Mouse (Mus musculus) hindbrain, embryonic 13.5 days (tissue): ENCODE measurements around the gene Mbtd1. TPM values are rescaled to one million over a fixed set of nuclear protein-coding genes. Genes with fewer than 3 reads are reported as not detected.

Experiments
- ATAC-seq: fragments of 200-750 bp; cut with Nextera tagmentation; 2 replicates; pipeline ENCODE4 v1.8.0; 2017; ENCODE audit warnings: moderate TSS enrichment; ENCODE audit not compliant: low FRiP score
- H3K27ac ChIP-seq: fragments of 300-500 bp; sonication (generic); 2 replicates; pipeline ENCODE4 v1.5.1; 2015; ENCODE audit warnings: inconsistent platforms, mild to moderate bottlenecking, moderate library complexity
- H3K27me3 ChIP-seq: fragments of 300-500 bp; sonication (generic); 2 replicates; pipeline ENCODE4 v1.6.1; 2015; ENCODE audit warnings: mild to moderate bottlenecking, inconsistent platforms
- H3K36me3 ChIP-seq: fragments of 300-500 bp; sonication (generic); 2 replicates; pipeline ENCODE4 v1.6.1; 2015; ENCODE audit warnings: mild to moderate bottlenecking, inconsistent platforms
- H3K4me1 ChIP-seq: fragments of 300-500 bp; sonication (generic); replicated peaks from 2 replicates; pipeline ENCODE4 v1.6.1; 2015; ENCODE audit warnings: inconsistent platforms
- H3K4me2 ChIP-seq: fragments of 300-500 bp; sonication (generic); 2 replicates; pipeline ENCODE4 v1.6.1; 2015; ENCODE audit warnings: inconsistent platforms, mild to moderate bottlenecking, moderate library complexity
- H3K4me3 ChIP-seq: fragments of 300-500 bp; sonication (generic); 2 replicates; pipeline ENCODE4 v1.5.1; 2015; ENCODE audit warnings: mild to moderate bottlenecking, inconsistent platforms
- H3K9ac ChIP-seq: fragments of 300-500 bp; sonication (generic); 2 replicates; pipeline ENCODE4 v1.6.1; 2015; ENCODE audit warnings: mild to moderate bottlenecking, inconsistent platforms
- H3K9me3 ChIP-seq: fragments of 300-500 bp; sonication (generic); 2 replicates; pipeline ENCODE4 v1.6.1; 2016; ENCODE audit warnings: inconsistent platforms
- WGBS: fragments of 180-500 bp; shearing (Covaris S2); methylation state at CpG from one replicate; pipeline ENCODE4 v1.1.7; 2015; 5-methylcytosine and 5-hydroxymethylcytosine counted together
- polyA plus RNA-seq: library from polyadenylated mRNA; unstranded; fragments of >200 nt; fragmentation: Nextera tagmentation; extraction: Ambion mirVana; gene quantifications from 2 replicates; pipeline ENCODE4 v1.2.1, GENCODE M21; 2015

Mbtd1 gene
- polyA plus RNA-seq, 1 experiment from 2014 or later, result 34.5 TPM

- no peak overlapping the region for H3K27ac ChIP-seq
- H3K4me3 ChIP-seq, result no peak overlapping the region
- H3K9me3 ChIP-seq, result no peaks in the 10 kb centered on the region
- ATAC-seq, result no peak
- 70% methylated on average over 1 of the region's 1 CpGs for WGBS
- no peak overlapping the region for H3K4me2 ChIP-seq
- H3K4me1 ChIP-seq, result peaks cover 28% of the 10 kb centered on the region
- no peak overlapping the region; the same call in 1 of the 2 replicates for H3K9ac ChIP-seq
- peaks cover 12% of the 10 kb centered on the region for H3K36me3 ChIP-seq
- no peaks in the 10 kb centered on the region for H3K27me3 ChIP-seq
Measured at GRCm38 (mm10) chr11:93969799-93970198, 84.1 kb downstream of the Mbtd1 start.

DNA sequence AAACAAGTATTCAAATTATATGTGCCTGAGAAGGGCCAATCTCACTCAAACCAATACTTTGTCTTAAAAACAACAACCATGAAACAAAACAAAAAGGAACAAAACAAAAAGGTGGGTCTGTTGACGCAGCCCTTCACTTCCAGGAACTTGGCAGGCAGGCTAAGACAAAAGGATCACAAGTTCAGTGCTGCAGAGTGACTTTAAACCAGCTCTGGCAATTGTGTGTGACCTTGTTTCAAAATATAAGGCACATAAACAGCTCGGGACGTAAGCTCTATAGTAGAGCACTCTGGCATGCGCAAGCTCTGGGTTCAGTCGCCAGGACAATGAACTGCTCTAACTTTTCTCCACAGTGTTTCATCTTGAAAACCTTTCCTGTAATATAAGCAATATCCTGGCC is 87.3 kb downstream of the Mbtd1 start:
- H3K27ac ChIP-seq, result no peak overlapping the region
- no peaks in the 10 kb centered on the region for H3K9me3 ChIP-seq
- WGBS, result 90% methylated on average over 5 of the region's 5 CpGs
- peaks cover 8% of the 10 kb centered on the region; the same call in 1 of the 2 replicates for H3K4me1 ChIP-seq
- no peak overlapping the region for H3K4me3 ChIP-seq
- no peak overlapping the region for H3K9ac ChIP-seq
- H3K36me3 ChIP-seq, result no peaks in the 10 kb centered on the region
- H3K27me3 ChIP-seq, result no peaks in the 10 kb centered on the region
- no peak for ATAC-seq
- H3K4me2 ChIP-seq, result no peak overlapping the region

DNA sequence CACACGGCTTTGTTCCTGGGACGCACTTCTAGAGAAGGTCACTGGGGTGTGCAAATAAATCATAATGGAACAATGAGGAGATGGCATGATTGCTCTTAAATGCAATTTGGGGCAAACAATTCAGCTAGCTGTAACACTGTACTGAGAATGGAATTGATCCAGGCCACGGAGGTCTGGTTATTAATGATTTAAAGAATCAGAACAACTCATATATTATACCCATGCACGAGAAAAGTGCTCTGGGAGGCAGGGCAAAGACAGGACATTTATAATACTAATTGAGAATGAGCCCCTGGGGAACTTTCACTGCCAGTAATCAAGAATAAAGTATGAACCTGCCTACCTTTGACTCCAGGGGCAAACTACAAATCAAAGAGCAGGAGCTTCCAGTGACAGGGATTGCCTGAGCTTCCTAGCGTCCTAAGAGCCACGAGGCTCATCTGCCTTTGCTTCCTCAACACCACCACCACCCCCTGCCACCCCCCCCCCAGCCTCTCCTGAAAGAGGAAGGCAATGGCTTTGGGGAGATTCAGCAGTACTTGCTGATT is 93.9 kb downstream of the Mbtd1 start:
- H3K27ac ChIP-seq, result no peak overlapping the region
- no peak overlapping the region for H3K9ac ChIP-seq
- no peaks in the 10 kb centered on the region for H3K27me3 ChIP-seq
- no peak overlapping the region for H3K4me2 ChIP-seq
- no peak overlapping the region for H3K4me3 ChIP-seq
- WGBS, result 39% methylated on average over 6 of the region's 6 CpGs
- no peak for ATAC-seq
- no peaks in the 10 kb centered on the region for H3K36me3 ChIP-seq
- no peaks in the 10 kb centered on the region for H3K9me3 ChIP-seq
- 0 out of 2 replicates have a peak, but pooled peaks cover 7% of the 10 kb centered on the region for H3K4me1 ChIP-seq

DNA sequence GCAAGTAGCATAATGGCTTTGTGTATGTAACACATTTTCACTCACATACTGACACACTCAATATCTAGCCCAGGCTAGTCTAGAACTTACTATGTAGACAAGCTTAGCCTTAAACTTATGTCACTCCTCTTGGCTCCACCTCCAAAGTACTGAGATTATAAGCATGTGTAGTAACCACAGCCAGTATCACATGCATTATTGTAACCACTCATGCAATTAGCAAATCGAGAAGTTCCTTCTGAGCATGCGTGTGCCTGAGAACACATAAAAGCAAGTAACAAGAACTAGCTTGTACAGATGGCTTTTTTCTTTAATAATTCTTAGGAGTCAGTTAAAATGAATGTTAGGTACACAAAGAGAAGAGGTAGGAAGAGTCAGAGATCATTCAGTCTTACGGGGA is 99.0 kb downstream of the Mbtd1 start:
- no peaks in the 10 kb centered on the region for H3K9me3 ChIP-seq
- no peaks in the 10 kb centered on the region for H3K36me3 ChIP-seq
- no peak overlapping the region for H3K9ac ChIP-seq
- no peak overlapping the region for H3K27ac ChIP-seq
- H3K4me2 ChIP-seq, result no peak overlapping the region
- ATAC-seq, result no peak
- no peak overlapping the region for H3K4me3 ChIP-seq
- no peaks in the 10 kb centered on the region; the same call in 1 of the 2 replicates for H3K27me3 ChIP-seq
- 97% methylated on average over 3 of the region's 3 CpGs for WGBS
- 0 out of 2 replicates have a peak, but pooled peaks cover under 1% of the 10 kb centered on the region for H3K4me1 ChIP-seq

- no peak overlapping the region for H3K4me3 ChIP-seq
- no peak for ATAC-seq
- H3K36me3 ChIP-seq, result no peaks in the 10 kb centered on the region
- H3K4me2 ChIP-seq, result no peak overlapping the region
- no peak overlapping the region for H3K27ac ChIP-seq
- no peaks in the 10 kb centered on the region; the same call in 1 of the 2 replicates for H3K27me3 ChIP-seq
- no peaks in the 10 kb centered on the region for H3K9me3 ChIP-seq
- WGBS, result 89% methylated on average over 5 of the region's 5 CpGs
- H3K9ac ChIP-seq, result no peak overlapping the region
- no peaks in the 10 kb centered on the region for H3K4me1 ChIP-seq
Measured at GRCm38 (mm10) chr11:93985265-93985664, 99.6 kb downstream of the Mbtd1 start.

- no peak overlapping the region for H3K27ac ChIP-seq
- H3K36me3 ChIP-seq, result no peaks in the 10 kb centered on the region
- no peaks in the 10 kb centered on the region for H3K4me1 ChIP-seq
- ATAC-seq, result no peak
- H3K27me3 ChIP-seq, result no peaks in the 10 kb centered on the region; the same call in 1 of the 2 replicates
- no peak overlapping the region for H3K4me2 ChIP-seq
- H3K9ac ChIP-seq, result no peak overlapping the region
- no peak overlapping the region for H3K4me3 ChIP-seq
- no peaks in the 10 kb centered on the region for H3K9me3 ChIP-seq
Measured at GRCm38 (mm10) chr11:93986298-93986697, 100.6 kb downstream of the Mbtd1 start.

- Histone ChIP-seq H3K4me3 (no peak overlapping the region), H3K4me1 (no peaks in the 10 kb centered on the region), H3K36me3 (no peaks in the 10 kb centered on the region), H3K4me2 (no peak overlapping the region), H3K9me3 (no peaks in the 10 kb centered on the region), H3K9ac (no peak overlapping the region; the same call in 1 of the 2 replicates), H3K27me3 (no peaks in the 10 kb centered on the region; the same call in 1 of the 2 replicates), H3K27ac (no peak overlapping the region)
- ATAC-seq, result no peak
- 88% methylated on average over 4 of the region's 4 CpGs for WGBS
Measured at GRCm38 (mm10) chr11:93987026-93987425, 101.4 kb downstream of the Mbtd1 start.

- H3K9ac ChIP-seq, result no peak overlapping the region
- H3K4me1 ChIP-seq, result no peaks in the 10 kb centered on the region
- no peaks in the 10 kb centered on the region for H3K9me3 ChIP-seq
- peak overlapping the region; percentile 8; the same call in 1 of the 2 replicates for H3K27ac ChIP-seq
- WGBS, result 82% methylated on average over 8 of the region's 8 CpGs
- H3K4me2 ChIP-seq, result no peak overlapping the region
- H3K36me3 ChIP-seq, result no peaks in the 10 kb centered on the region
- no peak for ATAC-seq
- H3K4me3 ChIP-seq, result no peak overlapping the region
- H3K27me3 ChIP-seq, result peaks cover 3% of the 10 kb centered on the region; the same call in 1 of the 2 replicates
Measured at GRCm38 (mm10) chr11:93987625-93988327, 102.1 kb downstream of the Mbtd1 start.

DNA sequence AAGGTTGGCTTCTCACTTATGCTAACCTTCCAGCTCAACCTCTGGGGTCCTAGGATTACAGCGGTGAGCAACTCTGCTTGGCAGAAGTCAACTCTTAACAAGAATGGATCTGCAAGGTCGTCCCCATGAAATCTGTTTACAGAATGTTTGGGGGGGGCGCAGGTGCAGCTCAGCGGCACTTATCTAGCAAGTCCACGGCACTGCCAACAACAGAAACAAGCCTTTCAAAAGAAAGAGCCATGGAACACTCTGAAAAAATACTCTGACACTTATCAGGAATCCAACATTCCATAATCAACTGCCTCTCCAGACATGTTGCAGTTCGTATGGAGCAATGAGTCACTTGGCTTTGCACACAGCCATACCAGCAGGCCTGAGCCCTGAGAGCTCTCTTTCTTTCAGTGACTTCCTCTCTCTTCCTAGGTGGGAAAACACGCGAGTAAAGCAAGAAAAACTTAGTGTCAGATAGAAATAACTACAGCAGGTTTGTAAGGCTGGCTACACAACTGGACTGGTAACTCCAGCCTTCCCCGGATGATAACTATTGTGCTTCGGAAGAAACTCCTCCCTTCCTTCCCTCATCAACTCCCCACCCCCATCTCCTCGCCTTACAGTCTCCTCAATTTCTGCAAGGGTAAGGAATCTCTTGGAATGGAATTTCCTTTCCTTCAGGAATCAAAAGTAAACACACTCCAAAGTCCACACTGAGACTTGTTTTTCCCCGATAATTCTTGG is 102.8 kb downstream of the Mbtd1 start:
- no peak overlapping the region for H3K4me3 ChIP-seq
- no peak for ATAC-seq
- no peaks in the 10 kb centered on the region for H3K9me3 ChIP-seq
- no peak overlapping the region for H3K4me2 ChIP-seq
- H3K36me3 ChIP-seq, result no peaks in the 10 kb centered on the region
- H3K4me1 ChIP-seq, result no peaks in the 10 kb centered on the region
- no peak overlapping the region for H3K9ac ChIP-seq
- H3K27me3 ChIP-seq, result peaks cover 3% of the 10 kb centered on the region; the same call in 1 of the 2 replicates
- H3K27ac ChIP-seq, result peak overlapping the region; percentile 8; the same call in 1 of the 2 replicates
- 73% methylated on average over 12 of the region's 12 CpGs for WGBS

DNA sequence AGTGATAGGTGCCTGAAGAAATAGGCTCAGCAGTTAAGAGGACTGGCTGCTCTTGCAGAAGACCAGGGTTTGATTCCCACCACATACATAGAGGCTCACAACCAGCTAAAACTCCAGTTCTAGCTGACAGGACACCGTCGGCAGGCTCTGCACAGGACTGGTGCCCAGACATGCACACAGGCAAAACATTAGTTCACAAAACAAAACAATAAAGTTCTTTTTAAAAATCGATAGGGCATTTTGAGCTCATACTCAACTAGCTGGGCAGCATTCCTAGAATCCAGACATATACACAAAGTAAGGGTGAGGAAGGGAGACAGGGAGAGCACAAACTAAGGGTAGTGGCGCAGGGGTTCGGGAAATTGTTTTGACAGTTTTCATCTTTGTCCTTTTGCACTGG is 108.9 kb downstream of the Mbtd1 start:
- no peak overlapping the region for H3K4me3 ChIP-seq
- H3K9me3 ChIP-seq, result no peaks in the 10 kb centered on the region
- peaks cover 37% of the 10 kb centered on the region for H3K4me1 ChIP-seq
- H3K27ac ChIP-seq, result no peak overlapping the region
- peak overlapping the region; percentile 81 for H3K4me2 ChIP-seq
- ATAC-seq, result no peak
- H3K36me3 ChIP-seq, result no peaks in the 10 kb centered on the region
- 74% methylated on average over 5 of the region's 5 CpGs for WGBS
- 0 out of 2 replicates have a peak, but pooled peaks cover 6% of the 10 kb centered on the region for H3K27me3 ChIP-seq
- H3K9ac ChIP-seq, result peak overlapping the region; percentile 92; the same call in 1 of the 2 replicates

DNA sequence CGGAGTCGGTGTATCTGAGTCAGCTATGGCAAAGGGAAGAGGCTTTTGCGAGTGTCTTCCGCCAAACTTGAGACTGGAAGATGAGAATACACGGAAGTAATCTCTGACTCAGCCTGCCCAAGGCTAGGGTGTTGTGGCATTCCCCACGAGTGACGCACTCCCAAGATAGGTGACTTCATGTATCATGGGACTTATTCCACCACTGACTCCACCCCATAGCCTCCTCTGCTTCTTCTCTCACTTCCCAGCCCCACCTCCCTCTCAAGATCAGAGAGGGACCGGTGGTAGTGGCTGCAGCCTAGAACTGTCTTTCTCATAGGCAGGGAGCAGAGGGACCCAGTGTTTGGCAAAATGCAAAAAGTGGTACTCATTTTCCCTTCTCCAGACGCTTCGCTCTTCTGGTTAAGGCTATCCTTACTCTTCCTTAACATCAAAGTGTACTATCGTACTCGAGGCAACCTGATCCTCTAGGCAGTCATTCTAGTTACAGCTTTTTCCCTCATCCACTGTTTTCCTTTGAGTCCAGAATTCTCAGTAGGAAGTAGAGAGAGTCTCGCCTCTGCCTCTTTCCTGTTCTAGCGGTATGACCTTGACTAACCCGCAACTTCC is 109.6 kb downstream of the Mbtd1 start:
- WGBS, result 9% methylated on average over 15 of the region's 15 CpGs

More for the DNA sequence above, 109.6 kb downstream of the Mbtd1 start:
- peak; percentile 49 for ATAC-seq
- H3K9me3 ChIP-seq, result no peaks in the 10 kb centered on the region
- peak overlapping the region; percentile 92 for H3K9ac ChIP-seq
- H3K36me3 ChIP-seq, result no peaks in the 10 kb centered on the region
- H3K27me3 ChIP-seq, result 0 out of 2 replicates have a peak, but pooled peaks cover 6% of the 10 kb centered on the region
- peak overlapping the region; percentile 96 for H3K27ac ChIP-seq
- peak overlapping the region; percentile 81 for H3K4me2 ChIP-seq
- peaks cover 37% of the 10 kb centered on the region for H3K4me1 ChIP-seq
- H3K4me3 ChIP-seq, result peak overlapping the region; percentile 96
